Mouse (Mus musculus) heart, adult 18-20 months (tissue): ENCODE measurements around the gene Tmem132e. TPM values are rescaled to one million over a fixed set of nuclear protein-coding genes. Genes with fewer than 3 reads are reported as not detected.
A peak's percentile ranks its signal among the peaks of the same experiment; 100 is the strongest.

ENCODE experiments used
- DNase-seq, 2 experiments: peaks; one replicate each; pipeline ENCODE4 v3.0.0; 2021 to 2022; ENCODE audit warnings: mixed read lengths in 1 of 2
- total RNA-seq, 2 experiments: library from RNA; stranded (reverse); gene quantifications; 2 replicates each; pipeline ENCODE4 v1.2.3; 2021

Tmem132e gene
- total RNA-seq, 2 experiments from 2014 or later, result 0.20 to 0.31 TPM

GRCm38 (mm10) chr11:82428801-82429200 lies 40.1 kb downstream of the Tmem132e start:
- DNase-seq, result peak in 1 of 2 experiments; percentile 18

- peak in 1 of 2 experiments; percentile 13 for DNase-seq
Measured at GRCm38 (mm10) chr11:82434091-82434831, 45.6 kb downstream of the Tmem132e start.

GRCm38 (mm10) chr11:82434832-82435182 lies 46.1 kb downstream of the Tmem132e start:
- DNase-seq, result no peak

- DNase-seq, result no peak
Measured at GRCm38 (mm10) chr11:82448485-82448884, 59.8 kb downstream of the Tmem132e start.

GRCm38 (mm10) chr11:82452516-82452915 lies 63.8 kb downstream of the Tmem132e start:
- no peak for DNase-seq

GRCm38 (mm10) chr11:82453230-82453629 lies 64.5 kb downstream of the Tmem132e start:
- no peak for DNase-seq

- DNase-seq, result no peak
Measured at GRCm38 (mm10) chr11:82461326-82461725, 72.6 kb downstream of the Tmem132e start.

- no peak for DNase-seq
Measured at GRCm38 (mm10) chr11:82465536-82465935, 76.8 kb downstream of the Tmem132e start.

- peak in 1 of 2 experiments; percentile 9 for DNase-seq
Measured at GRCm38 (mm10) chr11:82467218-82467617, 78.5 kb downstream of the Tmem132e start.

GRCm38 (mm10) chr11:82471076-82471475 lies 82.4 kb downstream of the Tmem132e start:
- no peak for DNase-seq

GRCm38 (mm10) chr11:82473137-82473621 lies 84.5 kb downstream of the Tmem132e start:
- no peak for DNase-seq

GRCm38 (mm10) chr11:82476092-82476491 lies 87.4 kb downstream of the Tmem132e start:
- DNase-seq, result no peak

- DNase-seq, result no peak
Measured at GRCm38 (mm10) chr11:82477412-82477811, 88.7 kb downstream of the Tmem132e start.

GRCm38 (mm10) chr11:82480941-82481340 lies 92.2 kb downstream of the Tmem132e start:
- no peak for DNase-seq

GRCm38 (mm10) chr11:82487359-82488086 lies 98.8 kb downstream of the Tmem132e start:
- DNase-seq, result no peak

GRCm38 (mm10) chr11:82490896-82491295 lies 102.2 kb downstream of the Tmem132e start:
- no peak for DNase-seq

Other genes with a start within 250 kb of the Tmem132e start
- not detected for gene Ccl1, start 83.2 kb upstream of the Tmem132e start, total RNA-seq